Mouse (Mus musculus) cerebellum, adult 18-20 months (tissue): ENCODE measurements around the gene Tspan14.

Experiments used
- DNase-seq, 2 experiments: peaks; one replicate each; pipeline ENCODE4 v3.0.0; 2021

Gene Tspan14

GRCm38 (mm10) chr14:40949730-40950614 lies 16.6 kb downstream of the Tspan14 start:
- DNase-seq = no peak

GRCm38 (mm10) chr14:40949047-40949446 lies 17.6 kb downstream of the Tspan14 start:
- no peak for DNase-seq

- no peak for DNase-seq
Observed at GRCm38 (mm10) chr14:40948522-40948921, 18.1 kb downstream of the Tspan14 start.

- DNase-seq = no peak
Observed at GRCm38 (mm10) chr14:40947431-40948394, 18.9 kb downstream of the Tspan14 start.

- no peak for DNase-seq
Observed at GRCm38 (mm10) chr14:40943802-40944201, 22.8 kb downstream of the Tspan14 start.

- no peak for DNase-seq
Observed at GRCm38 (mm10) chr14:40942429-40942828, 24.2 kb downstream of the Tspan14 start.

GRCm38 (mm10) chr14:40938380-40938987 lies 28.1 kb downstream of the Tspan14 start:
- no peak for DNase-seq

- DNase-seq = no peak
Observed at GRCm38 (mm10) chr14:40937052-40937451, 29.6 kb downstream of the Tspan14 start.

GRCm38 (mm10) chr14:40935481-40935880 lies 31.1 kb downstream of the Tspan14 start:
- DNase-seq = no peak

GRCm38 (mm10) chr14:40935054-40935453 lies 31.6 kb downstream of the Tspan14 start:
- no peak for DNase-seq

GRCm38 (mm10) chr14:40933328-40933727 lies 33.3 kb downstream of the Tspan14 start:
- DNase-seq = no peak

GRCm38 (mm10) chr14:40932225-40932624 lies 34.4 kb downstream of the Tspan14 start:
- no peak for DNase-seq

GRCm38 (mm10) chr14:40931115-40931829 lies 35.3 kb downstream of the Tspan14 start:
- DNase-seq = no peak

- DNase-seq = no peak
Observed at GRCm38 (mm10) chr14:40929943-40930342, 36.7 kb downstream of the Tspan14 start.

GRCm38 (mm10) chr14:40928897-40929296 lies 37.7 kb downstream of the Tspan14 start:
- DNase-seq = no peak

GRCm38 (mm10) chr14:40927041-40927440 lies 39.6 kb downstream of the Tspan14 start:
- no peak for DNase-seq

- DNase-seq = peak in 1 of 2 experiments; percentile 18
Observed at GRCm38 (mm10) chr14:40924378-40925113, 42.1 kb downstream of the Tspan14 start.

GRCm38 (mm10) chr14:40921241-40921640 lies 45.4 kb downstream of the Tspan14 start:
- no peak for DNase-seq

GRCm38 (mm10) chr14:40919521-40919920 lies 47.1 kb downstream of the Tspan14 start:
- DNase-seq = no peak

- no peak for DNase-seq
Observed at GRCm38 (mm10) chr14:40918477-40918876, 48.1 kb downstream of the Tspan14 start.

GRCm38 (mm10) chr14:40917632-40918031 lies 49.0 kb downstream of the Tspan14 start:
- DNase-seq = peak; percentile 82 to 89

GRCm38 (mm10) chr14:40916667-40917066 lies 49.9 kb downstream of the Tspan14 start:
- DNase-seq = no peak
